Mouse (Mus musculus) hindbrain, embryonic 16.5 days (tissue): ENCODE measurements around the gene Farp1. TPM values are rescaled to one million over a fixed set of nuclear protein-coding genes. Genes with fewer than 3 reads are reported as not detected.

Experiments used
- ATAC-seq: fragments of 200-750 bp; cut with Nextera tagmentation; 2 replicates; pipeline ENCODE4 v1.8.0; 2017; ENCODE audit warnings: moderate TSS enrichment, moderate library complexity
- H3K27ac ChIP-seq: fragments of 300-500 bp; sonication (generic); 2 replicates; pipeline ENCODE4 v1.5.1; 2014; ENCODE audit warnings: low read depth, mild to moderate bottlenecking, control low read depth, low read length, moderate library complexity
- H3K27me3 ChIP-seq: fragments of 300-500 bp; sonication (generic); replicated peaks from 2 replicates; pipeline ENCODE4 v1.6.1; 2014; ENCODE audit warnings: low read length; ENCODE audit not compliant: control insufficient read depth, insufficient read depth
- H3K36me3 ChIP-seq: fragments of 300-500 bp; sonication (generic); 2 replicates; pipeline ENCODE4 v1.6.1; 2014; ENCODE audit warnings: mild to moderate bottlenecking, low read length, moderate library complexity, mixed read lengths; ENCODE audit not compliant: control insufficient read depth, insufficient read depth
- H3K4me1 ChIP-seq: fragments of 300-500 bp; sonication (generic); 2 replicates; pipeline ENCODE4 v1.6.1; 2014; ENCODE audit warnings: low read depth, low read length; ENCODE audit not compliant: control insufficient read depth, insufficient read depth
- H3K4me2 ChIP-seq: fragments of 300-500 bp; sonication (generic); 2 replicates; pipeline ENCODE4 v1.6.1; 2014; ENCODE audit warnings: mild to moderate bottlenecking, low read length, control low read depth, moderate library complexity
- H3K4me3 ChIP-seq: fragments of 300-500 bp; sonication (generic); 2 replicates; pipeline ENCODE4 v1.5.1; 2014; ENCODE audit warnings: mild to moderate bottlenecking, low read length, control low read depth, moderate library complexity
- H3K9ac ChIP-seq: fragments of 300-500 bp; sonication (generic); 2 replicates; pipeline ENCODE4 v1.6.1; 2014; ENCODE audit warnings: low read depth, mild to moderate bottlenecking, control low read depth, low read length, moderate library complexity
- H3K9me3 ChIP-seq: fragments of 300-500 bp; sonication (generic); 2 replicates; pipeline ENCODE4 v1.6.1; 2014; ENCODE audit warnings: mild to moderate bottlenecking, low read length, moderate library complexity; ENCODE audit not compliant: control insufficient read depth
- WGBS: fragments of 180-500 bp; shearing (Covaris S2); extraction: QIAGEN DNeasy Blood & Tissue Kit; methylation state at CpG from one replicate; pipeline ENCODE4 v1.1.7; 2014; 5-methylcytosine and 5-hydroxymethylcytosine counted together
- polyA plus RNA-seq: library from polyadenylated mRNA; unstranded; fragments of >200 nt; fragmentation: Nextera tagmentation; extraction: Ambion mirVana; gene quantifications from 2 replicates; pipeline ENCODE4 v1.2.1, GENCODE M21; 2015

The Farp1 gene
- polyA plus RNA-seq, 1 experiment from 2014 or later, result 28.9 TPM

DNA sequence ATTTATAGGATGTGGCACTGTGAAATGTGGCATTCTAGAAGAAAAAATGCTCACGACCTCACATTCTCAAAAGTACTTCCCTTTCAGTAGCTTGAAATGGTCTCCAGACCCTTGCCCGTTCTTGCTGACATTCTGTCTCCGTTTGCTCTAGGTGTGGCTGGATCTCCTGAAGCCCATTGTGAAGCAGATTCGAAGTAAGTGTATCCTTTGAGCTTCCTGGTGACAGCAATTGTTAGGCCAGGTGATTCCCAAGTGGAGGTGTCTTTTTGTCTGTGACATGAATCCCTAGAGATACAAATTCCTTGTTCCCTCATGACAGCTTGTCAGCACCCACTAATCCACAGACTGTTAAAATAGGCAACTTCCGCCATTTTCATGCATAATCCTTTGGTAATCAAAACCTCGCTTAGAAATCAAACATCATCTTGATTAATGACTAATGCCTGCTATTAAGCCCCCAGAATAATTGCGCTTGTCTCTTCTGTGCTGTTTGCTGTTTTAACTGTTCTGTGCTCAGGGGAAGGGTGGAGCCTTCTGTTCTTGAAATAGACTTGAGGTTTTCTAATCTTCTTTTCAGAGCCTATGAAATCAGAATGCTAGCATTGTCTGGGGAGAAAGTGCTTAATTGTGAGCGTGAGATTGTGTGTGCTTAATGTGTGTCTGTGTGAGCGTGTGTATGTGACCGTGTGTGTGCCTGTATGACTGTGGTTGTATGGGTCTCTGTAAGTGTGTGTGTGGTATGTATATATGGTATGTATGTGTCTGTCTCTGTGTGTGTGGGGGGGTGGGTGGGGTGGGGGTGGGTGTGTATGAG is 184.4 kb downstream of the Farp1 start:
- Histone ChIP-seq H3K27me3 (no peaks in the 10 kb centered on the region), H3K9me3 (no peaks in the 10 kb centered on the region), H3K9ac (no peak overlapping the region), H3K4me3 (no peak overlapping the region), H3K4me1 (no peaks in the 10 kb centered on the region; the same call in 1 of the 2 replicates), H3K4me2 (no peak overlapping the region), H3K27ac (no peak overlapping the region; the same call in 1 of the 2 replicates), H3K36me3 (peaks cover 11% of the 10 kb centered on the region)
- peak; percentile 57 for ATAC-seq
- 70% methylated on average over 10 of the region's 10 CpGs for WGBS

- Histone ChIP-seq H3K9ac (no peak overlapping the region), H3K4me1 (no peaks in the 10 kb centered on the region; the same call in 1 of the 2 replicates), H3K4me2 (no peak overlapping the region), H3K9me3 (no peaks in the 10 kb centered on the region), H3K4me3 (no peak overlapping the region), H3K27ac (no peak overlapping the region), H3K27me3 (no peaks in the 10 kb centered on the region), H3K36me3 (peaks cover 11% of the 10 kb centered on the region)
- ATAC-seq, result peak; percentile 34
- 90% methylated on average over 1 of the region's 1 CpGs for WGBS
Observed at GRCm38 (mm10) chr14:121220040-121220322, 185.0 kb downstream of the Farp1 start.

DNA sequence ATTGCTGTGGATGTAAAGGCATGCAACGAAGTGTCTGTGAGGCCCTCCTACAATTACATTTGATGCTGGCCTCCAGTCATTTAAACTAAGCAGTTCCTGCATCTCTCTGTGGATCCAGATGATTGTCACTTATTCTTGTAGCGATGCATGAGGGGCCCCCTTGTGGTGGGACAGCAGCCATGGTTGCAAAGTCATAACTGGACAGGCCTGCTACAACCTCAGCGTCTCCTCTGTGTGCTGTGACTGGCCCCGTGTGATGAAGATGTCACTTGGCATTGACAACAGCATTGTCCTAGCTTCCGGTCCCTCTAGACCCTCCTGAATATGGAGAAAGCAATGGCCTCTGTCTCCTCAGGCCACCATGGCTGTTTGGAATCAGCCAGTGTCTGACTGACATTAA is 185.7 kb downstream of the Farp1 start:
- Histone ChIP-seq H3K36me3 (peaks cover 11% of the 10 kb centered on the region), H3K9ac (no peak overlapping the region), H3K4me1 (no peaks in the 10 kb centered on the region; the same call in 1 of the 2 replicates), H3K4me3 (no peak overlapping the region), H3K27ac (no peak overlapping the region; the same call in 1 of the 2 replicates), H3K4me2 (no peak overlapping the region), H3K9me3 (no peaks in the 10 kb centered on the region), H3K27me3 (no peaks in the 10 kb centered on the region)
- WGBS, result 67% methylated on average over 5 of the region's 5 CpGs
- peak; percentile 22 for ATAC-seq

GRCm38 (mm10) chr14:121225804-121226203 is 190.8 kb downstream of the Farp1 start:
- Histone ChIP-seq H3K9ac (no peak overlapping the region), H3K27ac (peak overlapping the region; percentile 0; the same call in 1 of the 2 replicates), H3K9me3 (no peaks in the 10 kb centered on the region), H3K4me1 (no peaks in the 10 kb centered on the region), H3K27me3 (no peaks in the 10 kb centered on the region), H3K4me2 (no peak overlapping the region), H3K36me3 (peaks cover 15% of the 10 kb centered on the region), H3K4me3 (no peak overlapping the region)
- WGBS, result 77% methylated on average over 11 of the region's 11 CpGs
- no peak for ATAC-seq

- 89% methylated on average over 9 of the region's 9 CpGs for WGBS
- Histone ChIP-seq H3K27me3 (no peaks in the 10 kb centered on the region), H3K36me3 (peaks cover 21% of the 10 kb centered on the region), H3K4me1 (no peaks in the 10 kb centered on the region), H3K27ac (no peak overlapping the region), H3K9ac (no peak overlapping the region), H3K4me3 (no peak overlapping the region), H3K4me2 (no peak overlapping the region), H3K9me3 (peaks cover 5% of the 10 kb centered on the region; the same call in 1 of the 2 replicates)
- no peak for ATAC-seq
Observed at GRCm38 (mm10) chr14:121229036-121229773, 194.2 kb downstream of the Farp1 start.

DNA sequence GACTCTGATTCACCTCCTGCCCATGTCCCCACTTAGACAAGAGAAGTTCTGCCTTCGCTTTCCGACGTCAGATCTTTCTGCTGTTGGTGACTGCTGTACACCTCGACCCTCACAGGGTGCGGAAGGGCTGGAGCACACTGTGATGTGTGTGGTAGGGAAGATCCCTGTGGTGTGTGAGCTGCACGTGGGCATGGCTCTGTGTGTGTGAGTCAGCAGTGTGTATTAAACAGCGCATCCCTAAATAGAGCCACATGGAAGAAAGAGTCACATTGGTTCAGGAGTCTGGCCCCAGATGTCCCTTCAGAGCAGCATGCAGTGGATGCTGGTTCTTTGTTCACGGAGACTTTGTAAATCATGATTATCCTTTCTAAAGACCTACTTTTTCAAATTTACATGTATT is 196.2 kb downstream of the Farp1 start:
- no peak overlapping the region for H3K4me2 ChIP-seq
- H3K27ac ChIP-seq, result no peak overlapping the region
- peaks cover 5% of the 10 kb centered on the region; the same call in 1 of the 2 replicates for H3K9me3 ChIP-seq
- no peak for ATAC-seq
- no peaks in the 10 kb centered on the region for H3K27me3 ChIP-seq
- peaks cover 21% of the 10 kb centered on the region for H3K36me3 ChIP-seq
- no peak overlapping the region; the same call in 1 of the 2 replicates for H3K9ac ChIP-seq
- WGBS, result 86% methylated on average over 8 of the region's 8 CpGs
- no peak overlapping the region for H3K4me3 ChIP-seq
- H3K4me1 ChIP-seq, result no peaks in the 10 kb centered on the region

DNA sequence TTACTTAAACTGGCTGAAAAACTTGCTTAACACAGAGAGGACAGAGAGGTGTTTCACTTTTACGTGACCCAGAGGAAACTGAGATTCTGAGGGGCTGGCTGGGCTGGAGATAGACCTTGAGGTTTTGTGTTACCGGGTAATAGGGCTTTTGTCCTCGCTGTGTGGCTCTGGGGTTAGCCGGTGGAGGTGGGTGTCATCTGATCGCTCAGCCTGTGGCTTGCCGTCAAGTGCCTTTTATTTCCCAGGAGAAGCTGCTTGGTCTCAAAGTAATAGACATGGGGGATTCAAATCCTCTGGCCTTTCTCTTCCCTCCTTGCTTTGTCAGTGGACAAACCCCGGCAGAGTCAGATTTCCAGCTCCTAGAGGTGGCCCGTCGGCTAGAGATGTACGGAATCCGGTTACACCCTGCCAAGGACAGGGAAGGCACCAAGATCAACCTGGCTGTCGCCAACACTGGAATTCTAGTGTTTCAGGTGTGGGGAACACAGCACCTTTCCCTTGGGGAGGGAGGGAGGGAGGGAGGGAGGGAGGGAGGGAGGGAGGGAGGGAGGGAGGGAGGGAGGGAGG is 199.8 kb downstream of the Farp1 start:
- Histone ChIP-seq H3K4me1 (no peaks in the 10 kb centered on the region), H3K9me3 (peaks cover 5% of the 10 kb centered on the region; the same call in 1 of the 2 replicates), H3K9ac (no peak overlapping the region), H3K27ac (no peak overlapping the region), H3K4me2 (no peak overlapping the region), H3K27me3 (no peaks in the 10 kb centered on the region), H3K4me3 (no peak overlapping the region), H3K36me3 (peaks cover 29% of the 10 kb centered on the region)
- no peak for ATAC-seq
- WGBS, result 47% methylated on average over 12 of the region's 12 CpGs

- Histone ChIP-seq H3K27me3 (no peaks in the 10 kb centered on the region), H3K9ac (no peak overlapping the region), H3K36me3 (peaks cover 28% of the 10 kb centered on the region), H3K4me3 (no peak overlapping the region), H3K27ac (no peak overlapping the region), H3K9me3 (peaks cover 5% of the 10 kb centered on the region; the same call in 1 of the 2 replicates), H3K4me1 (no peaks in the 10 kb centered on the region), H3K4me2 (no peak overlapping the region)
- ATAC-seq, result no peak
- 56% methylated on average over 4 of the region's 4 CpGs for WGBS
Observed at GRCm38 (mm10) chr14:121236736-121237135, 201.7 kb downstream of the Farp1 start.

DNA sequence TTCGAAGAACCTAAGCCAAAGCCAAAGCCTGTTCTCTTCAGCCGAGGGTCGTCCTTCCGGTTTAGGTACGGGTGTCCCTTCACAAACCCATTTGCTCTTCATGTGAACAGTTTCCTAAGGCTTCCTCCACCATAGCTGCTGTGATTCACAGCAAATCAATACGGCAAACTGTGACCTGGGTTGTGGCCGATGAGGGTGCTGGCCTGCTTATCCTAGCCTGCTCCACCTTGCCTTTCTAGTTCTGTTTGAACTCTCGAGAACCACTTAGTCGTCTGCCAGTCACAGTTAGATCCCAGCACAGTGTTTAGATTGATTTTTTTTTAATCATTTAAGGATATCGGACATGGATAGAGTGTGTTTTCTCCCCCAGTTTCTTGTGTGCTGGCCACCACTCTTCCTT is 203.7 kb downstream of the Farp1 start:
- peaks cover 26% of the 10 kb centered on the region for H3K36me3 ChIP-seq

More for the DNA sequence above, 203.7 kb downstream of the Farp1 start:
- H3K4me2 ChIP-seq, result no peak overlapping the region
- no peaks in the 10 kb centered on the region for H3K9me3 ChIP-seq
- H3K4me3 ChIP-seq, result no peak overlapping the region
- ATAC-seq, result no peak
- no peaks in the 10 kb centered on the region for H3K4me1 ChIP-seq
- no peaks in the 10 kb centered on the region for H3K27me3 ChIP-seq
- 94% methylated on average over 10 of the region's 10 CpGs for WGBS
- H3K27ac ChIP-seq, result no peak overlapping the region
- H3K9ac ChIP-seq, result no peak overlapping the region
